In genomic region chr9:115966746-115967145, GRCm38 (mm10) we compare ENCODE assay signal across 23 mouse cellular contexts. TPM values are rescaled to one million over a fixed set of nuclear protein-coding genes. Genes with fewer than 3 reads are reported as not detected.
A peak's percentile ranks its signal among the peaks of the same experiment; 100 is the strongest.
DNase-seq lines count a peak whose midpoint lies in the region; ATAC-seq lines count a peak whose summit lies in the region.
"Had no signal": no experiment of that assay in that cellular context is flagged by ENCODE, and none has a peak within 500 bp of the region (broad histone marks: within the 10 kb centered on the region; RNA-seq: fewer than 3 reads in every experiment).

No protein-coding gene starts in this region.

- H3K27ac ChIP-seq in embryonic facial prominence, embryonic 14.5 days (replicated peaks; ENCODE audit: low read depth, low read length): no peak overlapping the region
- no peak overlapping the region for H3K27ac ChIP-seq in embryonic facial prominence, embryonic 10.5 days (replicated peaks)
- H3K27ac ChIP-seq: forebrain, embryonic 15.5 days; hindbrain, embryonic 10.5 days; limb, embryonic 12.5 days; liver, embryonic 14.5 days; neural tube, embryonic 15.5 days had no signal

- WGBS in embryonic facial prominence, embryonic 14.5 days: 54% methylated on average over 5 of the region's 5 CpGs
- 88% methylated on average over 5 of the region's 5 CpGs for WGBS in embryonic facial prominence, embryonic 10.5 days

- peak; percentile 24 for DNase-seq in embryonic facial prominence, embryonic 14.5 days (ENCODE audit: low spot score)
- no peak for DNase-seq in embryonic facial prominence, embryonic 10.5 days (ENCODE audit: low spot score)
- DNase-seq in left cerebral cortex, adult 11 months (ENCODE audit: low spot score): peak; percentile 24
- DNase-seq in left cerebral cortex, postnatal 4 days: no peak
- peak; percentile 48 to 71 for DNase-seq in left cerebral cortex, adult 18-20 months (ENCODE audit: low spot score in 2 of 2)
- DNase-seq in right cerebral cortex, postnatal 36 days (ENCODE audit: low spot score in 2 of 2): peak; percentile 61 to 80
- no peak for DNase-seq in spleen, postnatal 36 days (ENCODE audit: low spot score in 2 of 2)
- DNase-seq in heart, adult 8-10 months (ENCODE audit: low spot score): no peak
- DNase-seq: cerebellum, postnatal 25 days; kidney, adult 9 months; midbrain, embryonic 14.5 days; thymus, postnatal 25 days had no signal

- no peak overlapping the region for H3K9ac ChIP-seq in embryonic facial prominence, embryonic 14.5 days (ENCODE audit: low read depth, low read length)
- H3K9ac ChIP-seq: forebrain, embryonic 15.5 days; limb, embryonic 12.5 days; liver, embryonic 14.5 days; neural tube, embryonic 15.5 days had no signal

- H3K4me2 ChIP-seq in embryonic facial prominence, embryonic 14.5 days (ENCODE audit: low read depth, low read length): no peak overlapping the region
- H3K4me2 ChIP-seq: forebrain, embryonic 15.5 days; limb, embryonic 12.5 days; neural tube, embryonic 15.5 days had no signal

- no peaks in the 10 kb centered on the region for H3K36me3 ChIP-seq in embryonic facial prominence, embryonic 14.5 days (ENCODE audit: control insufficient read depth, insufficient read depth, low read length)
- no peaks in the 10 kb centered on the region for H3K36me3 ChIP-seq in embryonic facial prominence, embryonic 10.5 days (replicated peaks)
- H3K36me3 ChIP-seq: forebrain, embryonic 15.5 days; G1E; hindbrain, embryonic 10.5 days; limb, embryonic 12.5 days; neural tube, embryonic 15.5 days had no signal

- intact Hi-C loops in left cerebral cortex, postnatal 4 days (cut with DNase I): no loop called here

- no peak for ATAC-seq in embryonic facial prominence, embryonic 14.5 days (ENCODE audit: low read depth)
- ATAC-seq: CD4-positive, CD25-positive, alpha-beta regulatory T cell, adult 4 months; forebrain, embryonic 15.5 days; lung, postnatal 0 days had no signal

- no peaks in the 10 kb centered on the region for H3K9me3 ChIP-seq in embryonic facial prominence, embryonic 14.5 days (ENCODE audit: control insufficient read depth, low read length)
- H3K9me3 ChIP-seq in embryonic facial prominence, embryonic 10.5 days: no peaks in the 10 kb centered on the region
- H3K9me3 ChIP-seq: forebrain, embryonic 15.5 days; hindbrain, embryonic 10.5 days; limb, embryonic 12.5 days; neural tube, embryonic 15.5 days had no signal

- H3K27me3 ChIP-seq in embryonic facial prominence, embryonic 14.5 days (replicated peaks; ENCODE audit: control insufficient read depth, insufficient read depth, low read length): no peaks in the 10 kb centered on the region
- H3K27me3 ChIP-seq in embryonic facial prominence, embryonic 10.5 days (replicated peaks; ENCODE audit: low read depth, poor library complexity, severe bottlenecking): no peaks in the 10 kb centered on the region
- H3K27me3 ChIP-seq: forebrain, embryonic 15.5 days; limb, embryonic 12.5 days; neural tube, embryonic 15.5 days had no signal

- no peak overlapping the region for H3K4me3 ChIP-seq in embryonic facial prominence, embryonic 14.5 days (ENCODE audit: low read depth, low read length)
- H3K4me3 ChIP-seq in embryonic facial prominence, embryonic 10.5 days: no peak overlapping the region
- H3K4me3 ChIP-seq: forebrain, embryonic 15.5 days; hindbrain, embryonic 10.5 days; limb, embryonic 12.5 days; myocyte; neural tube, embryonic 15.5 days had no signal

- no peaks in the 10 kb centered on the region for H3K4me1 ChIP-seq in embryonic facial prominence, embryonic 14.5 days (ENCODE audit: control insufficient read depth, insufficient read depth, low read length)
- H3K4me1 ChIP-seq in embryonic facial prominence, embryonic 10.5 days: 0 out of 2 replicates have a peak, but pooled peaks cover 3% of the 10 kb centered on the region
- H3K4me1 ChIP-seq: forebrain, embryonic 15.5 days; hindbrain, embryonic 10.5 days; neural tube, embryonic 15.5 days had no signal

RNA-seq across cellular contexts. Expression of gene Gadl1, which starts 57.5 kb away (rescaled TPM):
- polyA plus RNA-seq in embryonic facial prominence, embryonic 14.5 days (2014; fragmentation: Nextera tagmentation; extraction: Ambion mirVana): 1.8 and 2.5 TPM in 2 replicates
- polyA plus RNA-seq in embryonic facial prominence, embryonic 10.5 days (2016; fragmentation: Nextera tagmentation; extraction: Ambion mirVana): 0.35 and 0.43 TPM in 2 replicates
- total RNA-seq in left cerebral cortex, postnatal 4 days (2021): under 1 TPM in 1 of 2 experiments, not detected in 1; 0.10 TPM
- 1 to 10 TPM in 1 of 2 experiments, under 1 TPM in 1; 0.60 to 1.2 TPM for total RNA-seq in left cerebral cortex, adult 18-20 months (2021)
- total RNA-seq in heart, adult 8-10 months (2022): under 1 TPM in 1 of 4 experiments, not detected in 3; 0.20 TPM
- total RNA-seq: megakaryocyte, adult 5-6 weeks had no signal
- polyA plus RNA-seq: CD4-positive, CD25-positive, alpha-beta regulatory T cell, adult 4 months; G1E; large intestine, adult 2 months had no signal

Comparison
In these comparisons a context has a peak if more than half of its experiments do, and no peak if none do; other contexts are left out.
1. DNase-seq: peak in embryonic facial prominence, embryonic 14.5 days (single experiment), left cerebral cortex, adult 11 months (single experiment), left cerebral cortex, adult 18-20 months (2 of 2) and right cerebral cortex, postnatal 36 days (2 of 2); none in embryonic facial prominence, embryonic 10.5 days (single experiment), left cerebral cortex, postnatal 4 days (single experiment), spleen, postnatal 36 days (0 of 2) and heart, adult 8-10 months (single experiment).